Mouse (Mus musculus): Measurements from ENCODE around the gene Ghrl.
A peak's percentile ranks its signal among the peaks of the same experiment; 100 is the strongest.
"Not testable (repeated sequence)": the region's sequence is repeated elsewhere in the genome, so short reads cannot be mapped to it uniquely, and the experiment has no call there.

The Ghrl gene

DNA sequence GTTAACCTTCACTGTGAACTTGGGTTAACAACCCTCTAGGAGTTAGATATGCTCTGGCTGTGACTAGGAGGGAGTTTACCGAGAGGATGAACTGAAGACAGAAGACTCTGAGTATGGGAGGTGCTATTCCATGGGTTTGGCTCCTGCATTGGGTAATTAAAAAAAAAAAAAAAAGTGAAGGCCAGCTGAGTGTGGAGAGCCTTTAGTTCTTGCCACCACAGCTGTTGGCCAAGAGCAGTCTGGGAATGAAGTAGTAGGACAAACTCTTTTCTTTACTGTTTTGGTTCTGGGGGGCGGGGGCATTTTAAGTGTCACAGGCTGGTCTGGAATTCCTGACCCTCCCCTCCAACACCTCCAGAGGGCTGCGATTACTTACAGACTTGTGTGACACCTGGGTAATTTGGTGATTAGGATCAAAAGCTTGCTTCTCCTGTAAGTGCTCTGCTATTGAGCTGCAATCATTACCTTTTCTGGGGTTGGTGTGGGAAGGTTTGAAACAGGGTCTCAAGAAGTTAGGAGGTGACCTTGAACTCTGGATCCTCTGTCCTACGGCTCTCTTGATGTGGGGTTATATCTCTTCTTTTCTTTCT, 23.8 kb downstream of the Ghrl start:
- DNase-seq = peak in 1 of 2 experiments; percentile 17

GRCm38 (mm10) chr6:113695203-113695602, 24.5 kb downstream of the Ghrl start:
- DNase-seq = no peak

DNA sequence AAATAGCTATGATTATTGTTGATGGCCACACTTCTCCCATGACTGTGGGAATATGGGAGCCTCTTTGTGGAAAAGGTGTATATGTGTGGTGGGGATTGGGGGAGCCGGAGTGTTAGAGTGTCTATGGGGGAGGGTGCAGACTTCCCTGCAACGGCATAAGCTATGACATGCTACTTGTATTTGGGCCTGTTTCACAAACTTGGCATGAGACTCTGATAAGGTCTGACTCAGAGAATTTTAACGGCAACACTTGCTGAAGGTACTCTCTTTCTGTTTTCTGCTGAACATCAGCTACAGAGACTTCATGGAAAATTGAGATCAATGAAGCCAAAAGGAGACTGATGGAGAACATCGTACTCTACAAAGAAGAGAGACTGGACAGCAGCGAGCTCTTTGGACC, 26.3 kb downstream of the Ghrl start:
- DNase-seq = no peak

DNA sequence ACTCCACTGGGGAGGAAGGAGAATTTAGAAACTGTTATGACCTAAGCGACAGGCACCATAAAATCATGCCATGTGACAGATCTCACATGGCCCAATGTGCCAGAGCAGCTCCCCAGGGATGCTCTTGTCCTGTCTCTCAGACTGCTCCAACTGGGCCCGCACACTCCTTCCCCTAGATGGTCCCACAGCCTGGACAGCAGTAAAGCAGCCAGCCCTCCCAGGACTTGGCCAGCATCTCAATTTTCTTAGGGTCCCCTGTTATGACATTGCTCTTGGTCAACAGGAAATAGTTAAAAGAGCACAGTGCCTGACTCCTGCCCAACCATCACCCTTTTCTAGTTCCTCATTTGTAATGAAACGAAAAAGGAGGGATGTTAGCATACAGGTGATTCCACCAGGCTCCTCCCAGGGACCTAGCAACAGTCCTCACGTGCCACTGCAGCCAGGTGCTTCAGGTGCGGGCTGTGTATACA, 27.0 kb downstream of the Ghrl start:
- DNase-seq = no peak

- DNase-seq = no peak
Measured at GRCm38 (mm10) chr6:113691084-113691462, 28.6 kb downstream of the Ghrl start.

- no peak for DNase-seq
Measured at GRCm38 (mm10) chr6:113690400-113691083, 29.1 kb downstream of the Ghrl start.

DNA sequence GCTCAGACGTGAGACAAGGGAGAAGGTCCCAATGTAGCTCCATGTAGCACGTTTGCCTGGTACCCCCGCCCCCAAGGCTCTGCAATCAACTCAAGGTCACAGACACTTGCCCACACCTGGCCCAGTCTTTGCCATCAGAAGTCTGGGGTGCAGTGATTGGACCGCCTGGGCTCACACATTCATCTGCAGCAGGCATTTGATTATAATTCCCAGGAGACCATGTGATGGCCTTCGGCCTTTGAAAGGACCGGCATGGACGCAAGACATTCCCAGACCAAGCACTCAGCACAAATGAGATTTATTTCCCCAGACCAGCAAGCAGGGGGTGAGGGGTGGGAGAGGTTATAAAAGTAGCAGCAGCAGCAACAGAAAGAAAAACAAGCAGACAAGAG, 29.7 kb downstream of the Ghrl start:
- no peak for DNase-seq

DNA sequence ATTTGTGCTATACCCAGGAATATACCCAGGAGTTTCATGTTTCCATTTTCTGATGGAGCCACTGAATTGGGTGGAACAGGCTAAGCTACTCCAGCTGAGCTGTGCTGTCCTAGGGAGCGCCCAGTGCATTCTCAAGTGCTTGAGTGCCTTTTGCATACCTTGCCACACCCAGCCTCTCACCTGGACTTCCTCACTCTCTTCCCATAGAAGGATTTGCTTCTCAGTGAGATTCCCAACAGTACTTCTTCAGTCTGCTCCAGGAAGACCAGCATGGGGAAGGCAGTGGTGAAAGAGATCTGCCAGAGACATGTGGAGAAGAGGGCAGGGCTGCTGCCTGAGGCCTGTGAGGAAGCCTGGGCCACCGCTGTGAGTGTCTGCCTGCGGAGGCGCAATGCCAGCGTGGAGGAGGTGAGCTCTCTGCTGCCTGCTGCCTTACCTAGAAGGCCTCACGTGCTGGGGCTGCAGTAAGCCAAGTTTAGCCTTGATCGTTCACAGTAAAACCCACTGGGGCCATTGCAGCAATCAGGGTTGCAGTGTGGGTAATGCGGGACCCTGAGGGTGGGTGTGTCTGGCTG, 33.0 kb downstream of the Ghrl start:
- DNase-seq = no peak

DNA sequence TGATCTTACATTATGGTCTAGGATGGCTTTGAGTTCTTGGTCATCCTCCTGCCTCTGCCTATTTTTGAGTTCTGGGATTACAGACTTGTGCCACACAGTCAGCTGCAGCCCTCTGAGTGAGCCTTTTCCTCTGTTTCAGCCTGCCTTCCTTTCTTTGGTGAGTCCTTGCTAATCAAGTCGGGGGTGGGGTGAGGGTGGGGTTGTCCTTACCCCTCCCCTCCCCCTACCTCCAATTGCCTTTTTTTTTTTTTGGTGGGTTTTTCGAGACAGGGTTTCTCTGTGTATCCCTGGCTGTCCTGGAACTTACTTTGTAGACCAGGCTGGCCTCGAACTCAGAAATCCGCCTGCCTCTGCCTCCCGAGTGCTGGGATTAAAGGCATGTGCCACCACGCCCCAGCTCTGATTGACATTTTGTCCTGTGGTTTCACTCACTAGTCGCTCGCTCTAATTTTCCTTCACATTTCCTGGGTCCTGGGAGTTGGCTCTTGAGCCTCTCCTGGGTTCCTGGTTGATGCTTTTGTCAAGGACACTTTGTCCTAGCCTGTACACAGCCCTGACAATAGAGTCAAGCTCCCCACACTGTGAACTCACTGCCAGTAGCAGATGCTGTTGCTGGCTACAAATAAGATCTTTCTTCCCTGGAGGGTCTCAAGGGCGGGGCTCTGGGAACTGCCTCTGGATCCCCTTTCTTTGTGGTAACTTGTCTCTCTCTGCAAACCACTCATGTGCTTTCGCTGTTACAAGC, 36.4 kb downstream of the Ghrl start:
- DNase-seq = no peak

DNA sequence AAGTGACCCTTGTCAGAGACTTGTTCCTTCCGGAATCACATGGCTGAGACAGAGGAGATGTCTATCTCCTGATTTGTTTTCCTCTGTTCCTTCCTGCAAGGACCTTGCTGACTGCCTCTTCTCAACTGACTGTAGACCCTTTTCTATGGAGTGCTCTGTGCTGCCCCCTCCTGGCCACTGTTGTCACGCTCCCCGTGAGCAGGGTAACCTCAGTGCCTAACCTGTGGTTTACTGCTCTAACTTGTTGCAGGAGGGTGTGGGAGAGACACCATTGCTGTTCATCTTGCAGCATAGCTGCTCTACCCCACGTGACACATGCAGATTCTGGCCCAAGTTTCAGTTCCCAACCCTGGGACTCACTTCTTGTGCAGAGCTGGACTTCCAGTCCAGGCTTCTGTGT, 38.4 kb downstream of the Ghrl start:
- DNase-seq = peak; percentile 75 to 79

- no peak for DNase-seq
Measured at GRCm38 (mm10) chr6:113679993-113680566, 39.6 kb downstream of the Ghrl start.

- no peak for DNase-seq
Measured at GRCm38 (mm10) chr6:113678246-113679012, 41.3 kb downstream of the Ghrl start.

GRCm38 (mm10) chr6:113677070-113677734, 42.5 kb downstream of the Ghrl start:
- DNase-seq = no peak

GRCm38 (mm10) chr6:113675991-113676390, 43.7 kb downstream of the Ghrl start:
- DNase-seq = no peak

GRCm38 (mm10) chr6:113675234-113675633, 44.4 kb downstream of the Ghrl start:
- DNase-seq = no peak

GRCm38 (mm10) chr6:113672989-113673388, 46.7 kb downstream of the Ghrl start:
- DNase-seq = no peak

DNA sequence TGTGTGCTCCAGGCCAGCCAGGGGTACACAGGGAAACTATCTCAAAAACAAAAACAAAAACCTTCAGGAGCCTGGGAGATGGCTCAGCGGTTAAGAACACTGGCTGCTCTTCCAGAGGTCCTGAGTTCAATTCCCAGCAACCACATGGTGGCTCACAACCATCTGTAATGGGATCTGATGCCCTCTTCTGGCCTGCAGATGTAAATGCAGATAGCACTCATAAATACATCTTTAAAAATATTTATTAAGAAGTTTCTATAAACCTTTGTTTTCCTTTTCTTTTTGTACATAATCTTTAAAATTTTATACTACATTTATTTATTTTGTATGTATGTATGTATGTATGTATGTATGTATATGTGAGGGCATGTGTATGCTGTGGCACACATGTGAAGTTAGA, 47.7 kb downstream of the Ghrl start:
- not testable (repeated sequence) for DNase-seq

GRCm38 (mm10) chr6:113669821-113670220, 49.9 kb downstream of the Ghrl start:
- peak; percentile 35 to 58 for DNase-seq

- DNase-seq = peak; percentile 25 to 52
Measured at GRCm38 (mm10) chr6:113668287-113669154, 51.2 kb downstream of the Ghrl start.

DNA sequence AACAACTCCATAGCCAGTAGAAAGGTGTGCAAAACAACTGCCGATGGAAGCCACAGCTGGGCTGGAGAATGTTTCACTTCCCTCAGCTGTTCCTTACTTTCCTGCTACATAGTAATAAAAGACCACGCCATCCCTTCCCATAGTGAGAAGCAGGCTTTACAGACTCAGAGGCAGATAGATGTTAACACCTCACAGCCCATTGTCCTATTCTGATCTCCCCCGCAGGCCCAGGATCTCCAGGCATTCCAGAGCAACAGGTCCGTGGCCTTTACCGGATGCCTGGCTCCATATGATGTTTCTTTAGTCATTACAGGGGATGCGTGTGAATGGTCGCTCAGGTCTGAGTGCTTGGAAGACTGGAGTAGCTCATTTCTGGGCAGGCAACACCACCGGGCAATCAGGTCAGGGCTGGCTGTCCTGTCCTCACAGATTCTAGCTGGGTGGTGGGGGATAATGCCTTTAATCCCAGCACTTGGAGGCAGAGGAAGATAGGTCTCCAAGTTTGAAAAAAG, 52.0 kb downstream of the Ghrl start:
- DNase-seq = no peak

All from thymus, adult 18-20 months (tissue).